Mouse (Mus musculus): ENCODE results near the gene Glrx. TPM values are rescaled to one million over a fixed set of nuclear protein-coding genes. Genes with fewer than 3 reads are reported as not detected.

Glrx gene
- polyA plus RNA-seq, 1 experiment: 11.9 TPM

GRCm38 (mm10) chr13:75852027-75852426, 12.4 kb downstream of the Glrx start:
- no peaks in the 10 kb centered on the region for H3K27me3 ChIP-seq (ENCODE audit: control insufficient read depth, insufficient read depth, low read length, poor library complexity, severe bottlenecking)
- no peaks in the 10 kb centered on the region for H3K9me3 ChIP-seq (replicated peaks; ENCODE audit: control insufficient read depth, insufficient read depth, low read length, poor library complexity, severe bottlenecking)
- no peak overlapping the region for H3K9ac ChIP-seq (ENCODE audit: low read depth, poor library complexity, severe bottlenecking)
- no peaks in the 10 kb centered on the region for H3K4me1 ChIP-seq (ENCODE audit: control insufficient read depth, insufficient read depth, low read length)
- no peak for TF ChIP-seq POLR2A (IDR thresholded peaks at IDR 0.05; ENCODE audit: insufficient read depth, low read length)
- TF ChIP-seq CTCF (IDR thresholded peaks at IDR 0.05; ENCODE audit: low read depth, low read length): no peak
- TF ChIP-seq EP300 (IDR thresholded peaks at IDR 0.05; ENCODE audit: insufficient read depth, low read depth, low read length): no peak
- no peak overlapping the region for H3K27ac ChIP-seq (ENCODE audit: insufficient read depth, low read length)
- H3K36me3 ChIP-seq (ENCODE audit: control insufficient read depth, insufficient read depth, low read length, poor library complexity, severe bottlenecking): no peaks in the 10 kb centered on the region
- H3K4me3 ChIP-seq (ENCODE audit: low read depth, low read length): no peak overlapping the region

- no peak overlapping the region for H3K4me3 ChIP-seq (ENCODE audit: low read depth, low read length)
- H3K9ac ChIP-seq (ENCODE audit: low read depth, poor library complexity, severe bottlenecking): no peak overlapping the region
- no peaks in the 10 kb centered on the region for H3K36me3 ChIP-seq (ENCODE audit: control insufficient read depth, insufficient read depth, low read length, poor library complexity, severe bottlenecking)
- H3K27me3 ChIP-seq (ENCODE audit: control insufficient read depth, insufficient read depth, low read length, poor library complexity, severe bottlenecking): no peaks in the 10 kb centered on the region
- H3K4me1 ChIP-seq (ENCODE audit: control insufficient read depth, insufficient read depth, low read length): no peaks in the 10 kb centered on the region
- no peak overlapping the region for H3K27ac ChIP-seq (ENCODE audit: insufficient read depth, low read length)
- TF ChIP-seq CTCF (IDR thresholded peaks at IDR 0.05; ENCODE audit: low read depth, low read length) (no peak), POLR2A (IDR thresholded peaks at IDR 0.05; ENCODE audit: insufficient read depth, low read length) (no peak), EP300 (IDR thresholded peaks at IDR 0.05; ENCODE audit: insufficient read depth, low read depth, low read length) (no peak)
- H3K9me3 ChIP-seq (replicated peaks; ENCODE audit: control insufficient read depth, insufficient read depth, low read length, poor library complexity, severe bottlenecking): no peaks in the 10 kb centered on the region
These were observed 13.4 kb downstream of the Glrx start for GRCm38 (mm10) chr13:75853118-75853517.

GRCm38 (mm10) chr13:75859264-75859844, 19.7 kb downstream of the Glrx start:
- H3K27me3 ChIP-seq (ENCODE audit: control insufficient read depth, insufficient read depth, low read length, poor library complexity, severe bottlenecking): no peaks in the 10 kb centered on the region
- peaks cover 7% of the 10 kb centered on the region for H3K9me3 ChIP-seq (replicated peaks; ENCODE audit: control insufficient read depth, insufficient read depth, low read length, poor library complexity, severe bottlenecking)
- no peak overlapping the region for H3K9ac ChIP-seq (ENCODE audit: low read depth, poor library complexity, severe bottlenecking)
- no peak for TF ChIP-seq CTCF (IDR thresholded peaks at IDR 0.05; ENCODE audit: low read depth, low read length)
- TF ChIP-seq POLR2A (IDR thresholded peaks at IDR 0.05; ENCODE audit: insufficient read depth, low read length): no peak
- TF ChIP-seq EP300 (IDR thresholded peaks at IDR 0.05; ENCODE audit: insufficient read depth, low read depth, low read length): no peak
- no peaks in the 10 kb centered on the region for H3K36me3 ChIP-seq (ENCODE audit: control insufficient read depth, insufficient read depth, low read length, poor library complexity, severe bottlenecking)
- H3K27ac ChIP-seq (ENCODE audit: insufficient read depth, low read length): no peak overlapping the region
- H3K4me1 ChIP-seq (ENCODE audit: control insufficient read depth, insufficient read depth, low read length): no peaks in the 10 kb centered on the region
- H3K4me3 ChIP-seq (ENCODE audit: low read depth, low read length): no peak overlapping the region

GRCm38 (mm10) chr13:75865486-75866184, 26.0 kb downstream of the Glrx start:
- TF ChIP-seq EP300 (IDR thresholded peaks at IDR 0.05; ENCODE audit: insufficient read depth, low read depth, low read length): no peak
- no peak for TF ChIP-seq CTCF (IDR thresholded peaks at IDR 0.05; ENCODE audit: low read depth, low read length)
- TF ChIP-seq POLR2A (IDR thresholded peaks at IDR 0.05; ENCODE audit: insufficient read depth, low read length): no peak
- Histone ChIP-seq H3K4me3 (ENCODE audit: low read depth, low read length) (no peak overlapping the region), H3K9ac (ENCODE audit: low read depth, poor library complexity, severe bottlenecking) (no peak overlapping the region), H3K4me1 (ENCODE audit: control insufficient read depth, insufficient read depth, low read length) (no peaks in the 10 kb centered on the region), H3K36me3 (ENCODE audit: control insufficient read depth, insufficient read depth, low read length, poor library complexity, severe bottlenecking) (no peaks in the 10 kb centered on the region), H3K9me3 (replicated peaks; ENCODE audit: control insufficient read depth, insufficient read depth, low read length, poor library complexity, severe bottlenecking) (peaks cover 7% of the 10 kb centered on the region), H3K27ac (ENCODE audit: insufficient read depth, low read length) (no peak overlapping the region), H3K27me3 (ENCODE audit: control insufficient read depth, insufficient read depth, low read length, poor library complexity, severe bottlenecking) (no peaks in the 10 kb centered on the region)

- TF ChIP-seq CTCF (IDR thresholded peaks at IDR 0.05; ENCODE audit: low read depth, low read length): no peak
- TF ChIP-seq EP300 (IDR thresholded peaks at IDR 0.05; ENCODE audit: insufficient read depth, low read depth, low read length): no peak
- no peak for TF ChIP-seq POLR2A (IDR thresholded peaks at IDR 0.05; ENCODE audit: insufficient read depth, low read length)
- H3K9ac ChIP-seq (ENCODE audit: low read depth, poor library complexity, severe bottlenecking): no peak overlapping the region
- no peaks in the 10 kb centered on the region for H3K9me3 ChIP-seq (replicated peaks; ENCODE audit: control insufficient read depth, insufficient read depth, low read length, poor library complexity, severe bottlenecking)
- H3K4me1 ChIP-seq (ENCODE audit: control insufficient read depth, insufficient read depth, low read length): peaks cover under 1% of the 10 kb centered on the region
- H3K4me3 ChIP-seq (ENCODE audit: low read depth, low read length): no peak overlapping the region
- no peaks in the 10 kb centered on the region for H3K27me3 ChIP-seq (ENCODE audit: control insufficient read depth, insufficient read depth, low read length, poor library complexity, severe bottlenecking)
- H3K27ac ChIP-seq (ENCODE audit: insufficient read depth, low read length): no peak overlapping the region
- H3K36me3 ChIP-seq (ENCODE audit: control insufficient read depth, insufficient read depth, low read length, poor library complexity, severe bottlenecking): no peaks in the 10 kb centered on the region
These were observed 28.2 kb downstream of the Glrx start for GRCm38 (mm10) chr13:75867876-75868275.

Measured in ES-Bruce4 (cell line).